Mouse (Mus musculus) thymus, adult 2 months (tissue): ENCODE measurements around the gene Tbp.

Experiments used
- CTCF ChIP-seq: fragments of 200-500 bp; IDR thresholded peaks from 2 replicates; pipeline ENCODE4 v1.5.1; 2012; ENCODE audit warnings: mild to moderate bottlenecking, control low read depth, low read length, moderate library complexity, borderline replicate concordance; ENCODE audit not compliant: control insufficient read depth, poor library complexity, insufficient read depth; ENCODE audit errors: extremely low read depth
- POLR2A ChIP-seq: fragments of 200-500 bp; IDR thresholded peaks from 2 replicates; pipeline ENCODE4 v1.6.1; 2012; ENCODE audit warnings: mild to moderate bottlenecking, low read length, control low read depth, moderate library complexity; ENCODE audit not compliant: control insufficient read depth, poor library complexity, insufficient read depth; ENCODE audit errors: extremely low read depth

GRCm38 (mm10) chr17:15517776-15518175 lies 18.1 kb downstream of the Tbp start:
- TF ChIP-seq CTCF = no peak
- TF ChIP-seq POLR2A = no peak
